Mouse (Mus musculus) T-helper 1 cell (primary cell): ENCODE measurements around the gene Zbtb9.
"Not testable (repeated sequence)": the region's sequence is repeated elsewhere in the genome, so short reads cannot be mapped to it uniquely, and the experiment has no call there.

Experiments
- in situ Hi-C: fragments of 300-600 bp; cut with MboI, MseI; formaldehyde crosslinking; loops from one replicate; pipeline ENCODE4 v1.15.1; 2025; ENCODE audit warnings: high pct_unique_total_duplicates

Gene Zbtb9

GRCm38 (mm10) chr17:26972703-26973574 lies at the start of gene Zbtb9:
Gene Zbtb9, plus strand, starts transcription at chr17:26973167.
- in situ Hi-C loops: no loop called here

GRCm38 (mm10) chr17:26925414-26925813 lies 47.6 kb upstream of the Zbtb9 start:
- in situ Hi-C loops: not testable (repeated sequence)

- in situ Hi-C loops: not testable (repeated sequence)
These were observed 41.2 kb upstream of the Zbtb9 start for GRCm38 (mm10) chr17:26931795-26932194.

DNA sequence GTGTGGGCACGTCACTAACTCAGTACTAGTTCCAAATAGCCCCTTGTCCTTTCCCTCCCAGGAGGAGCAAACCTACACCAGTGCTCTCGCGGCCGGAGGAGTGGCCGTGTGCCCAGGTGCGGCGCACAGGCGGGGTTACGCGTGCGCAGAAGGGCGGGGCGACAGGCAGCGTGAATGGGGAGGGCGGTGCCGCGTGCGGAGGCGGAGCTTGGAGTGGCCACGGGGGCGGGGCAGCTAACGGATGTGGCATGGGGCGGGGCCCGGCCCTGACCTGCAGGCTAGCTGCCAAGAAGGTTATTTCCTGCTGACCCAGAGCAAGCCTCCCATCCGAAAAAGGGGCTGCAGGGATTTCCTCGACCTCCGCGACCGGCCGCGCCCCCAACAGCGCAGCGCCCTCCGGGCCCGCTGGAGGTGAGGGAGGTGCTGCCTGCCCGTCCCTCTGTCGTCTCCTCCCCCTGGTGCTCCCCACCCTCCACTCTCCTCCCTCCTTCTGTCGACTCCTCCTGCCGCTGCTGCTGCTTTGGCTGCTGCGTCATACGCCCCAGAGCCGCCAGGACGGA lies 40.0 kb upstream of the Zbtb9 start, which contains the start of gene Phf1:
Gene Phf1 (plus strand): TSS at position 214 of the 560 bp plus-strand sequence.
- in situ Hi-C loops: no loop called here

GRCm38 (mm10) chr17:26933419-26933818 lies 39.5 kb upstream of the Zbtb9 start:
- in situ Hi-C loops: no loop called here

DNA sequence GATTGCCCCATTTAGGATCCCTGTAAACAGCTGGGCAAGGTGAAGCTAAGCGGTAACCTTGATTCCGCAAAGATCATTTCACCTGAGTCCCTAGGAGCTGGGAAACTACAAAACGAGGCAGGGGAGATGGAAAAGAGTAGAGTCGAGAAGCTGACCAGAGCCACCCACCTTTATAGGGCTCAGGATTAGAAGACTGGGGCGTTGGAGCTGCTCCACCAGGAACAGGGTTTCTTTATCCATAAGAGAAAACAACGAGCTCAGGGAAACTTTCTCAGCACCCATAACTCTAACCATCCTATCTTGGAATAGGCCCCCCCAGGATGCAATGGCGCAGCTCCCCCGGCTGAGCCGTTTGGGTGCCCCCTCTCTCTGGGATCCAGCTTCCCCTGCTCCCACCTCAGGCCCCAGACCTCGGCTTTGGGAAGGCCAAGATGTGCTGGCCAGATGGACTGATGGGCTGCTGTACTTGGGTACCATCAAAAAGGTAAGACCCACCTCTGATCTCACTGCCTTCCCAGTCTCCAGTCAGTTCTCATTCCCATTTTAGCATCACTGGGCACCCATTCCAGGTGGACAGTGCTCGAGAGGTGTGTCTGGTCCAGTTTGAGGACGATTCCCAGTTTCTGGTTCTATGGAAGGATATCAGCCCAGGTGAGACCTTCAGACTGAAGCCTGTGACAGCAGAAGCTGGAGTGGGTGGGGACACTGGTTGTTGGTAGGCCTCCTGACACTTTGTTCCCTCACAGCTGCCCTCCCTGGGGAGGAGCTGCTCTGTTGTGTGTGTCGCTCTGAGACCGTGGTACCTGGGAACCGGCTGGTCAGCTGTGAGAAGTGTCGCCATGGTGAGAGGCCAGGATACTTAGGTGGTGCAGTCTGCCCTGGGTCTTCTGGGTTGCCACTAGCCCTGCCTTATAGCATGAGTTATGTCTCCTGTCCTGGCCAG lies 38.8 kb upstream of the Zbtb9 start:
- in situ Hi-C loops: no loop called here

GRCm38 (mm10) chr17:26935027-26935426 lies 37.9 kb upstream of the Zbtb9 start:
- in situ Hi-C loops: no loop called here

GRCm38 (mm10) chr17:26936453-26936852 lies 36.5 kb upstream of the Zbtb9 start:
- in situ Hi-C loops: no loop called here

DNA sequence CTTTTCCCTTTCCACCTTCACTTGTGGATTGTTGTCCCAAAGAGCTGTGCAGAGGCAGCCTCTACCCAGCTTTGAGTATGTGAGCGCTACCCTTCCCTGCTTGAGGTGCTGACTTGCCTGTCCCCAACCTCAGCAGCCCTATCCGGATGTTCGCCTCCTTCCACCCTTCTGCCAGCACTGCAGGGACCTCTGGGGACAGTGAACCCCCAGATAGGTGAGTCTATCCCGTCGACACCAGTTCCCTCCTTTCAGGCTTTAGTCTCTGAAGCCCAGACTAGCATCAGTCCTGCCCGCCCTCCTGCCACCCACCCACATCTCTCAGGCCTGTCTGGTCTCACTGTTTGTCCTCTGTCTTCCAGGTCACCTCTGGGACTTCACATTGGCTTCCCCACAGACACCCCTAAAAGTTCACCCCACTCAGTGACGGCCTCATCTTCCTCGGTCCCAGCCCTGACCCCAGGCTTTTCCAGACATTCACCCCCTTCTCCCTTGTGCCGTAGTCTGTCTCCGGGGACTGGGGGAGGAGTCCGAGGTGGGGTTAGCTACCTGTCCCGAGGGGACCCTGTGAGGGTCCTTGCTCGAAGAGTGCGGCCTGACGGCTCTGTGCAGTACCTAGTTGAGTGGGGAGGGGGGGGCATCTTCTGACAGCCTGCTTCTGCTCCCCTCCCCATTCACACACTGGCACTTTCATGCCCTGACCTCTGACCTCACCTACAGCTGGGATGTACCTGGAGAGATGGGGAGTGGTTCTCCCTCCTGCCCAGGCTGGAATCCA lies 35.9 kb upstream of the Zbtb9 start:
- in situ Hi-C loops: no loop called here

GRCm38 (mm10) chr17:26937883-26938695 lies 34.9 kb upstream of the Zbtb9 start:
- in situ Hi-C loops: no loop called here

GRCm38 (mm10) chr17:26938731-26939130 lies 34.2 kb upstream of the Zbtb9 start:
- in situ Hi-C loops: no loop called here

DNA sequence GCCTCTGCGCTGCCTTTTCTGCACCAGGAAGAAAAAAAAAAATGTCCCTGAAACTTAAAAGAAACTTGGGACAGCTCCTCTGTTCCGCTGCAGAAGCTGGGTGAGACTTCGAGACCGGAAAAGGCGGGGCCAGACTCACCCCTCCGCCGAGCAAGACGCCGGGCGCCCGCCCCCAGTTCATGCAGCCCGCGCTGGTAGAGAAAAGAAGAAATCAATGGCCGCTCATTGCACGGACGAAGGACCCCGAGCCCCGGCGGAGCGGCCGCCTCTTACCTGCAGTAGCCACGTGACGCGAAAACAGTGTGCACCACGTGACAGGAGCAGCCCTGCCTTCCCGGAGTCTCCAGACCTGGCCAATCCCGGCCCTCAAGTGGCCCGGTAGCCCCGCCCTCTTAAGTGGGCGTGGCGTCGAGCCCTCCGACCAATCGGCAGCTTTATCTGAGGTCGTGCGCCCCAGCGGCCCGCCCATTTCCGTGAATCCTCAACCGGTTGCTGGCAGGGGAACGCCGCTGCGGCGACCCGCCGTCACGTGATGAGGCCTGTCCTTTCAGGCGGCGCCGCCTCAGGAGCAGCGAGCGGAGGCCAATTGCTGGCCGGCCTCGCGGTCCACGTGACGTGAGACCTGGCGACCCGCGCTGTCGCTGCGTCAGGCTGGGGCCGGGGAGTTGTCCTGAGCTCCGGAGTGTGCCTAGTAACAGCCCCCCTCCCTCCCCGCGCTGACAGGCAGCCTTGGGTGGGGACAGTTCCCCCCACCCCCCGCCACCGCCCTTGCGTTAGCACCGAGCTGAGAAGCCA lies 33.6 kb upstream of the Zbtb9 start, which contains the start of gene Cuta:
Gene Cuta (minus strand): TSS at position 392 of the 795 bp plus-strand sequence.
- in situ Hi-C loops: no loop called here

DNA sequence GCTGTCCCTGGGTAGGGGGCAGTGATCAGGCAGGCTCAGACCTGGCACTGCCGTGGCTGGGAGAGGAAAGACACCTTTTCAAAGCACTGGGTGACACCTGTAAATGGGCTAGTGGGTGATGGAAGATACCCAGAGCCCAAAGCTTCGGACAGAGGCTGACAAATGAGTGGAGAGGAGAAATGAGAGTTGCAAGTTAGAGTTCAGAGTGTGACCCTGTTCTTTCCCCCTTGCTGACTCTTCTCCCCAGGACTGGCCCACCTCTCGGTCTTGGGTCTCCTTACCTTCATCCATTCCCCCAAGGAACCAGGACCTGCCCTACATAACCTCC lies 33.0 kb upstream of the Zbtb9 start:
- in situ Hi-C loops: loop anchor here (10.0 kb wide), 1 partner anchor 1755 kb away; the partner anchor contains the start of genes BC003965 and Unkl

DNA sequence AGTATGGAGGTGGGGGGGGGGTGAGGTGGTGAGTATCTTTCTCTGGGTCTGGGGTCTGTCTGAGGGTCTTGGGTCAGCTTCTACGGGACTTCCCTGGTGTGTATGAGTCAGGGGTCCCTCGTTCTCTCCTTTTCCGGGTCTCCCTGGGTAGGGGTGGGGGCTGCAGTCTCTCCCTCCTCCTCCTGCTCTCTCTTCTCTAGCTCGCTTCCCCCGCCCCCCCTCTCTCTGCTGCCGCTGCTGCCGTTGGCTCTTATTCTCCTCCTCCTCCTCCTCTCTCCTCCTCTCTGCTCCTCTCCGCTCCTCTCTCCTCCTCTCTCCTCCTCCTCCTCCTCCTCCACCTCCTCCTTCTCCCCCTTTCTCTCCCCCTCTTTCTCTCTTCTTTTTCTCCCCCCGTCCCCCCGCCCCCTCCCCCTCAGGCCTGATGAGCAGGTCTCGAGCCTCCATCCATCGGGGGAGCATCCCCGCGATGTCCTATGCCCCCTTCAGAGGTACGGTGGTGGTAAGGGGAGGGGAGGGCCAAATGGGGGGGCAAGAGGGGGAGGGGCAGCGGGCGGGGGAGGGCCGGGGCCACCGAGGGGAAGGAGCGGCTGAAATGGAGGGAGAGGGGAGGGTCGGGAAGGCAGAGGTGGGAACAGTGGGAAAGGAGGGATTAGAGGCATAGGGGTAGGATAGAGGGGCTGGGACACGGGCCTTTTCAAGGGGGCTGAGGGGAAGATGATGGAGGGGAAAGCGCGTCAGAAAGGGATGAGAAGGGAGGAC lies 31.8 kb upstream of the Zbtb9 start, which contains the start of gene Syngap1:
Gene Syngap1 (plus strand): TSS at position 223 of the 759 bp plus-strand sequence.
- in situ Hi-C loops: loop anchor here (10.0 kb wide), 1 partner anchor 1756 kb away; the partner anchor contains the start of genes BC003965 and Unkl

DNA sequence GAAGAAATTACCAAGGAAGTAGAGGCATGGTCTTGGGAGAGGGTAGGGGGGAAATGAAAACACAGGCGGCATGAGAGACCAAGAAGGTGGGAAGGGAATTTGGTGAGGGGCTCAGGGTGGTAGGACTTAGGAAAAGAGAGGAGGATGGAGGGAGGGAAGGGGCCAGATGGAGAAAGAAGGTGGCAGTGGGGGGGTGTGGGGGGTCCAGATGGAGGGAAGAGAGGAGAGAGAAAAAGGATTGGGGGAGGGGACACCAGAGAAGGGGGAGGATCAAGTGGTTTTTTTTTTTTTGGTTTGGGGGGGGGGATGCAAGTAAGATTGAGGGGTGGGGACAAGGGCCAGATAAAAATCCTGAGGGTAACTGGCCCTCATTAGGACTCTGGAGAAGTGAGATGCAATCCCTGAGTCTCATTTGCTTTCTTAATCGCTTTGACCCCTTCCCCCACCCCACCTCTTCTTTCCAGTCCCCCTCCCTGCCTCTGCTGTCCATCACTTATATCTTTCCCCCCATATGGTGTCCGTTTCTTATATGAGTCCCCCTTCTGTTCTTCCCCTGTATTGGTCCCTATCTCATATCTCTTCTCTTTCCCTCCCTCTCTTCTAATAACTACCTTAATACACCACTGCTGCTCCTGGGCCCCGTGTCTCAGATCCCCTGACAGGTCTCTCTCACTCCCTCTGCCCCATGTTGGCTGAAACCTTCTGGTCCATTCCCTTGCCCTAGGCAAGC lies 31.0 kb upstream of the Zbtb9 start:
- in situ Hi-C loops: loop anchor here (10.0 kb wide), 1 partner anchor 1757 kb away; the partner anchor contains the start of genes BC003965 and Unkl

- in situ Hi-C loops: loop anchor here (10.0 kb wide), 1 partner anchor 1761 kb away; the partner anchor contains the start of genes BC003965 and Unkl
These were observed 27.0 kb upstream of the Zbtb9 start for GRCm38 (mm10) chr17:26945824-26946495.

GRCm38 (mm10) chr17:26946567-26946966 lies 26.4 kb upstream of the Zbtb9 start:
- in situ Hi-C loops: loop anchor here (10.0 kb wide), 1 partner anchor 1762 kb away; the partner anchor contains the start of genes BC003965 and Unkl
